Mouse (Mus musculus): Measurements from ENCODE around the gene Tmem33.
A peak's percentile ranks its signal among the peaks of the same experiment; 100 is the strongest.

Gene Tmem33

DNA sequence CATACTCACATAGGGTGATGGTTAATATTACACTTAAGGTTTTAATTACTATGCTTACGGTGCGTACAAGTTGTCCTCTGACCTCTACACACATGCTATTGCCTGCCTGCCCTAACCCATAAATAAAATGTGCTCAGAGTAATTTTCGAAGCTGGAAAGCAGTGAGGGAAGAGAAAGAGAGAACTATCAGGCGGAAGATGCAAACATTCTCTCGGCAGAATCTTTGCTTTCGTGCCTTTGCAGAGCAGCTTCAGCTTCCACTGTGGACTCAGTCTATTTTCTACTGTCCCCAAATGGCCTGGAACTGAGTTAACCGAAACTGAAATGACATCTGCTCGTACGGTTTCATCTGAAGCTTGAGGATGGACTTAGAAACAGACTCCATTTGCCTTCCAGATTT is 1.9 kb upstream of the Tmem33 start:
- DNase-seq (ENCODE audit: low spot score): no peak

DNA sequence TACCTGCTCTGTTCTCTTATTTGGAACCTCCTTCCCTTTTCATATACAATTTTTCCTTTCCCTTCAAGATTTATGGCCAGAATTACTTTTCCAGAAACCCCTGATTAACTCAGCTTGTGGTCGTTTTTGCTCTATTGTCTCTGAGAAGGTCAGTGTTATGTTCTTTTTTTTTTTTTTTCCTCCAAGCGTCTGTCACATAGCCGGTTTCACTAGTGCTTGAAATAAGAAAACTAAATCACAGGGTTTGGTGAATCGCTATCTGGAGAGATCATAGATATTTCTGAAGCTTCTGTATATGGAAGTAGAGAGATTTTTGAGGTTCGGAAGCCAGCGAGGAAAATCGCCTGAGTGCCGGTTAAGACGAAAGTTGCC is 220 bp upstream of the Tmem33 start:
- DNase-seq (ENCODE audit: low spot score): no peak

DNA sequence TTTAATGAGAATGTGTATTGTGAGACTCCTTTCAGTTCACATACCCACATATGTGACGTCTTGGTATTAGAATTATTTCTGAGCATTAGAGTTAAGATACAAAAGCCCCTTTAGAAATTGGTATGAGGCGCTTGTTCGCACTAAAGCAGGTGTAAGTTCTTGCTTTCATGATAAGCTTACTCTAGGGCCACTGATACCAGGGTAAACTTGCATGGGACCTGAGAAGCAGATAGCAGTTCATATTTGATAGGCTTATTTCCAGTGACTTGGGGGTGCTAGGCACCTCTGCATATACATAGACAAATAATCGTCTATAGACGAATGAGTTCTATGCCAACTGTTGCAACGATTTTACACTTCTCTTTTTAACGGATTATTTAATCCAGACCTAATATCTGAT is 2.6 kb downstream of the Tmem33 start:
- DNase-seq (ENCODE audit: low spot score): no peak

DNA sequence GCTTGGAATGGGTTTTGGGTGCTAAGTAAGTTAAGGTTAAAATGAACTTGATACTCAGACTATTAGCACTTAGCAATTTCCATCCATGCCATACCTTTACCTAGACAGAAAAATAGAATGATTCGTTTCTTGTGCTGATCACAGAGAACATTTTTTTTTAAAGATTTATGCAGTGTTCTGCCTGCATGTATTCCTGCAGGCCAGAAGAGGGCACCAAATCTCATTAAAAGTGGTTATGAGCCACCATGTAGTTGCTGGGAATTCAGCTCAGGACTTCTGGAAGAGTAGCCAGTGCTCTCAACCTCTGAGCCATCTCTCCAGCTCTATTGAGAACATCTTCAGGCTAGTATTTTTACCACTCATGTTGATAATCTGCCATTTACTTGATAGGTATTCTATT is 5.7 kb downstream of the Tmem33 start:
- no peak for DNase-seq (ENCODE audit: low spot score)

DNA sequence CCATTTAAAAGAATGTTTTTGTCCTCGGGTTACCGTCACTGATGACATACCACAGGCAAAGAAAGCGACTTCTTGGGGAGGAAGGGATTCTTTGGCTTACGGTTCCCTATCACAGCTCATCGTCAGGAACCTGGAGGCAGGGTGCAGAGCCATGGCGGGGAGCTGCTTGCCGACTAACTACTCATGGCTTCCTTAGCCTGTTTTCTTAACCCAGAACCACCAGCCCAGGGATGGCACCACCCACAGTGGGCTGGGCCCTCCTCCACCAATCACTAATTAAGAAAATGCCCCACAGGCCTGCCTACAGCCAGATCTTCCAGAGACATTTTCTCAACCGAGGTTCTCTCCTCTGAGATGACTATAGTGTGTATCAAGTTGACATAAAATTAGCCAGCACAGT is 8.9 kb downstream of the Tmem33 start:
- DNase-seq (ENCODE audit: low spot score): no peak

DNA sequence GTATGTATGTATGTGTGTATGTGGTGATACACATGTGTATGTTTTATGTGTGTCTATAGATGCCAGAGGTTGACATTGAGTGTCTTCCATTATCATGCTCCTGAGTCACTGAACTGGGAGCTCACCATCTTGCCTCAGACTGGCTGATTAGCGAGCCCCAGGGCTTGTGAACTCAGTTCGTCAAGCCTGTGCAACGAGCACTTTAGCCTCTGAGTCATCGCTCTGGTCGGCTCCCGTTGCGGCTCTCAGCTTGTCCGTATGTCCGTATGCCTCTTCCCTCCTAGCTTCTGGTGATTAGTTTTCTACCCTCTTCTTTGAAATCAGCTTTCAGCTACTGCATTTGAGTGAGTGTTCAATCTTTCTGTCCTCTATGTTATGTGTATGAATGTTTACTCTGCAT is 19.0 kb downstream of the Tmem33 start:
- DNase-seq (ENCODE audit: low spot score): no peak

DNA sequence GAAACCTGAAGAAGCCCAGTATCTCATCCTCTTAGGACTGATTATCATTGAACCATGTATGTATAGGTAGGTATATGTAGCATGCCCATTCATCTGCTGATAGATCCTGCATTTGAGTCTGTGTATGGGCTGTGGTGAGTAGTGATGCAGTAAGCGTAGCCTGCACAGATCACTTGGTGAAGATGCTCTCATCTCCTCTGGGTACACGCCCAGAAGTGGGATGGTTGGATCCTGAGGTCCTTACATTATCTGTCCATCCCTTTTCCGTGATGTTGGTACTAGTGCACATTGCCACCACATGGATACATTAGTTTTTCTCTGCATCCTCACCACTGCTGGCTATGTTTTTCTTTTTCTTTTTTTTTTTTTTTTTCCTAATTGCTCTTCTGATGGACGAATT is 19.5 kb downstream of the Tmem33 start:
- no peak for DNase-seq (ENCODE audit: low spot score)

DNA sequence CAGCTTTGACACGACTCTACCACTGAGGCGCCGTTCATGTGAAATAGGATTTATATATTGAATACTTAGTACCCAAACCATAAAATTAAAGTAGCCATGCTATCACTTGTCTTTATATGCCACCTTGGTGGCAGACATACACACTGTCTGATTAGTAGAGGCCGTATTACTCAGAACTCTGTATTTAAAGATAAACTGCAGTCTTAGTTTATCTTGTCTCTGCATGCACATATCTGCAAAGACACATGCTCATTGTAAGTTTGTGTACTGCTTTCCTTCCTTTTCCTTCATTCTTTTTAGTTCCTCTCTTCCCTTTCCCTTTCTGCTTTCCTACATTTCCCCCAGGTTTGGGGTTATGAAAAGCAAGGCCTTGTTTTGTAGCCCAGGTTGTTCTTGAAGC is 20.0 kb downstream of the Tmem33 start:
- DNase-seq (ENCODE audit: low spot score): no peak

DNA sequence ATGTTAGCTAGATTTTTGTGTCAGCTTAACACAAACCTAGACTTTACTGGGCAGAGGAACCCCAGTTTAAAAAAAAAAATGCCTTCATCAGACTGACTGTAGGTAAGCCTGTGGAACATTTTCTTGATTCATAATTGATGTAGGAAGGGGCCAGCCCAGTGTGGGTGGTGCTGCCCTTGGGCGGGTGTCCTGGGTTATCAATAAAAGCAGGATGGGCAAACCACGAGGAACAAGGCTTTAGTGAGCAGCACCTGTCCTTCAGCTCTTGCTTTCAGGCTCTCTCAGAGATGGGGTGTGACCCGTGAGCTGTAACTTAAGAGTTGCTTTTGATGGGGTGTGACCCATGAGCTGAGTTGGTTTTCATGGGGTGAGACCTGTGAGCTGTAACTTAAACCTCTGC is 34.7 kb downstream of the Tmem33 start:
- DNase-seq (ENCODE audit: low spot score): no peak

DNA sequence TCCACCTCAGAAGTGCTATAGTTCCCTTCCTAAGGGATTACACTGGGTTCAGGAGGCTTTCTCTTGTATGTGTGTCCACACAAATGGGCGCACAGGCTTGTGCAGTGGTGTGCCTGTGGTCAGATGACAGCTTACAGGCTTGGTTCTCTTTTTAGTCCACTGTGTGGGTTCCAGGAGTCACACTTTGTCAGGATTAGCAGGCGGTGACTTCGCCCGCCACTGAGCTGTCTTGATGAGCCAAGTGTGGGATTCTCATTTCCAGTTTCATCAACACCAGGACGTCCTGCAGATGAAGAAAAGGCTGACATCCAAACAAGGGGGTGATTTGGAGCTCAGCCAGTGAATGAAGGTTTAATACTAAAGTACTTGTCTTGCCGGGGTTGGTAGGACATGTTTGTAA is 35.3 kb downstream of the Tmem33 start:
- DNase-seq (ENCODE audit: low spot score): no peak

DNA sequence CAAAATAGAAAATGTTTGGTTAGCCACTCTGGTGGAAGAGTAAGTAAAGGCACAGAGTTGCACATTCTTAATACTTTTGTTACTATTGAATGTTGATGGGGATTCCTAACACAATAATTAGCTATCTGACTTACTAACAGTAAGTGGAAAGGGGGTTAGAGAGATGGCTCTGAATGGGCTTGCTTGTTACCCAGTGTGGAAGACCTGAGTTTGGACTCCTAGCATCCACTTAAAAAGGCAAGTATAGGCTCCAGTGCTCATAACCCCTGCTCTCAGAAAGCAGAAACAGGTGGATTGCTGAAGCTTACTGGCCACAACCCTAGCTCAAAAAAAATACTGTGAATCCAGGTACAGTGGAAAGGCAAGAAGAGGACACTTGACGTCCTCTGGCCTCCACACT is 35.8 kb downstream of the Tmem33 start:
- DNase-seq (ENCODE audit: low spot score): no peak

DNA sequence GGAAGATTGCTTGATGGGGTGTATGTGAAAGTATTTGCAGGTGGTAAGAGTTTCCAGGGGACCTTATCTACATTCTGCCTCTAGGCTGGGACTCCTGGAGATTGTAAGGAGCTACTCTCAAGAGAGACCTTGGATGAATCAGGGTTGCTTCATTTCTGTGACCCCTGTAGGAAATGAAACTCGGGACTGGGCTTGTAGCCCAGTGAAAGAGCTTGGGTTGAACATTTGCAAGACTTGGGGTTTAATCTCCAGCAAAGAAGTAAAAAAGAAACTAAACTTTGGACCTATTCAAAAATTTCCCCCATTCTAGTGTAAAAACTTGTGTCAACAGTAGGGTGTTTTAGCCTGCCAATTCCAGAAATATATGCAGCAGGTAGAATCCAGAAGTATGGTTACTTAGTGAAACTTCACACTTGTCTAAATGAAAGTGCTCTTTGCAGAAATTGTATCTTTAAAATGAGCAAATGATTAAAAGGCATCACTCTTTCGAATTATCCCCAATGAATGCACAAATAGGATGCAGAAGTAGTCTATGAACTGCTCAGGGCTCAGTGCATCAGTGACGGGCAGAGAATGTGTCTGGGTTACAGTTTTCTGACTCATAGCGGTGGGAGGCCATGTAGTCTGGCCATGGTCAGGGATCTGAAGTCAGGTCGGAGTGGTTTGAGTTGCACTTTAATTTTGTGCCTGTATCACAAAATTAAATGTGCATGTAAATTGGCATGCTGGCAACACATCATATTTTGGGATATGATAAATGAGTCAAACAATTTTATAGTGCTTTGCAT is 36.9 kb downstream of the Tmem33 start:
- DNase-seq (ENCODE audit: low spot score): no peak

DNA sequence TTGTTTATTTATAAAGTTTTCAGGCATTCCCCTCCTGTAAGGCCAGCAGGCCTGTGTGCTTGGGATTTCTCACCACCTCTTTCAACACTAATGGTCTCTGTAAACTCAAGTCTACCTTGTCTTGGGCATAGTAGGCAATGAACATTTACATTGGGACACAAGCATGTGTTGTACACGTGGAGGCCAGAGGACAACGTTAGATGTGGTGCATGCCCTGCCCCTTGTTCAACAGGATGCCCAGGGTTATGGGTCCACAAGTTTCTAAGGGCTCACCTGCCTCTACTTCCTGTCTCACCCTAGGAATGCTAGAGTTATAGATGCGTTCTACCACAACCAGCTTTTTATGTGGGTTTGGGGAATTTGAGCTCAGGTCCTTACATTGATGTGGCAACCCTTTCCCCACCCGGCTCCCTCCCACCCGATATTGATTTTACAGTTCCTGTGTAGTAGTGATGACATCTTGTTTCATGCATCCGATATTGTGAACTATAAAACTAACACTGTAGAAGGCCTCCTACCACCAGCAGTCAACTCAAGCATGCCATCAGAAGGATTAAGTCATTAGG is 39.6 kb downstream of the Tmem33 start:
- DNase-seq (ENCODE audit: low spot score): no peak

DNA sequence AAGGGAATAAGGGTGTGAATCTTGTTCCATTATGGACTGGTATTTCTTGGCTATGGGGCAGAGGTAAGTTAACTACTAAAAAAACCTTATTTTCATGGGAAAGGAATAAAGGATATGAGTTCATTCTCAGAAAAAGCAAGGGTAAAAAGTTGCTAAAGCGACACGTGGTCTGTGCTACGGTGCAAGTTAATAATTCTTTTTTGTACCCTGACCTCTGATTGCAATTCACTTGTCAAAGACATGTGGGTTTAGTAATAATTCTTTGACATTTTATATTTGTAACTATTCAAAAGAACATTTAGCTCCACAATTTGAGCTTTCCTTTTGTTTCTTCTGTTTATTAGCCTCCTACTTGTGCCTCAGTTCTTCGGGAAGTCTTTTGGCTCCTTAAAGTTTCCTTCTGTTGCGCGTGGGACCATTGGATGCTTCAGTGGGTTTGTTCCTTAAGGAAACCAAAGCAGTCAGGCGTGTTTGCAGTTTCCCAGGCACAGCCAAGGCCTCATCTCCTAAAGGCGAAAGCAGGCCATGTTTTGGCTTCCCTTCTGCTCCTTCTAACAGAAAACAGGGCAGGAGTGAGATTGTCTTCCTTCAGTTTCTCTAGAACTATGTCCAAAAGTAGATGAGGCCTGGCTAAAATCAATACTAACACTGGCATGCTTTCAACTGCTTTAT is 40.7 kb downstream of the Tmem33 start:
- no peak for DNase-seq (ENCODE audit: low spot score)

DNA sequence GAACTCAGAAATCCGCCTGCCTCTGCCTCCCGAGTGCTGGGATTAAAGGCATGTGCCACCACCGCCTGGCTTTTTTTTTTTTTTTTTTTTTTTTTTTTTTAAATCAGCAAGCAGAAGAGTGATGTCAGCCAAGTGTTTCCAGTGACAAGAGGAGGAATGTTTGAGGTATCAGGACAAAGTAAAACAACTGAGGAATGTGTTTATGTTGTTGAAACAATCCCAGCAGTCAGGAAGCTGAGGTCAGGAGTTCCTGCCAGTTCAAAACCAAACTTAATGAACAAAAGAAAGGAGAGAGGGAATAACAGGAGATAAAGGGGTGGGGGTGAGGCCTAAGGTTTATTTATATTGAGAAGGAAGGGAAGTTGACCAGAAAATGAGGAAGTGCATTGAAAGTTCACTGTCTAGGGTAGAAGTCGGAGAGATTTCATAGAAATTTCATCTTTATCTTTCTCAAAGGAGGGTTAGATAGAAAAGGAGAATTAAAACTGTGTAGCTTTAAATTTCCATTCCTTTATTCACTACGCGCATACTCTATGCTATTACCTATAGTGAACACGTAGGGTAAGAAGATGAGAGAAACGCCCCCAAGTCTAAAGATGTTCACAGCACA is 41.5 kb downstream of the Tmem33 start:
- DNase-seq (ENCODE audit: low spot score): no peak

DNA sequence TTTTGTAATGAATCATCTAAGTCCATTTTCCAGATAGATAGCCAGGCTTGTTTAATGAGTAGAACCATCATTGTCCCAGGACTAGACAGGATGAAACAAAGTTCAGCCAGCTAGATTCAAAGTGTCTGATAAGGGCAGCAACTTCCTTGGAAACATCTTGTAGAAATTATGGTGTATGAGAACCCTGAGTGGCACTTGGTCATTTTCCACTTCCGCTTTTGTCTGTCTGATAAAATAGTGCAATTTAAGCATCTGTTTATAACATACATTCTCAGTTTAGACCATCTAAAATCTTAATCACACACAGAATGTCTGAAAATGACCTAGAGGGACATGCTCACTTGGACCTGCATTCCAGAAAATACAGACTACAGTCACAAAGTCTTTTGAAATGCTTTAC is 43.5 kb downstream of the Tmem33 start:
- no peak for DNase-seq (ENCODE audit: low spot score)

DNA sequence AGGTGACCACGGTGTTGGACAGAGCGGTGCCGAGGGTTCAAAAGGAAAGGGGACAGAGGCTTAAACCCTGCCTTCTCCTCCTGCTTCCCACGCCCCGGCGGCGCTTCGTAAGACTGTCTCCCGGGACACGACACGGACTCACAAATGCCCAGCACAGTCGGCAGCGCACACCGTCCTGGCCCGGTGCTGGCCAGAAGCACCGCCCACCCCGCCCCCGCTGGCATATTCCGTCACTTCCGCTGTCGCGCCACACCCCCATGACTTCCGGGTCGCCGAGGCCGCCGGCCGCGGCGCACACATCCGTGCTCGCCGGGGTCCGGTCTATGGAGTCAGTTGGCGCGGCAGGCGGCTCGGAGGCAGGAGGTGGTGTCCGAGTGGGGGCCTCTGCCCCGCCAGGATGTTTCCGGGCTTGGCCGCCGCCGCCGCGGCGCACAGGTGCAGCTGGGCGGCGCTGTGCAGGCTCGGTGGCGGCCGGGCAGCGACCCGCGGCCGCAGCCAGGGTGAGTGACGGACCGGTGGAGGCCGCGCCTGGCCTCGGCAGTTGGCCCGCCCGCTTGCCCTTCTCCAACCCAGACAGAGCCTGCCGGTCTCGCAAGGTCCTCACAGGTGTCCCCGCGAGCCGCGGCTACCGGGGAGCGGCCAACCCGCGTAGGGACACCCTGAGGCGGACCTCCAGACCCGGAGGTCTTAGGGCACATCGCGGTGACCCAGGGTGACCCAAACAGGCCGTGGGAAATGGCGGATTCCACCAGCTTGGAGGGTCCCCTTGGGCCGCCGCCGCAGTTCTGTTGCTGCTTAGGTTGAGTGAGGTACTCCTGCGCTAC is 46.5 kb downstream of the Tmem33 start, which contains the start of gene Slc30a9:
Gene Slc30a9, plus strand, starts transcription at position 258 of the 824 bp plus-strand sequence.
- DNase-seq (ENCODE audit: low spot score): peak; percentile 92

DNA sequence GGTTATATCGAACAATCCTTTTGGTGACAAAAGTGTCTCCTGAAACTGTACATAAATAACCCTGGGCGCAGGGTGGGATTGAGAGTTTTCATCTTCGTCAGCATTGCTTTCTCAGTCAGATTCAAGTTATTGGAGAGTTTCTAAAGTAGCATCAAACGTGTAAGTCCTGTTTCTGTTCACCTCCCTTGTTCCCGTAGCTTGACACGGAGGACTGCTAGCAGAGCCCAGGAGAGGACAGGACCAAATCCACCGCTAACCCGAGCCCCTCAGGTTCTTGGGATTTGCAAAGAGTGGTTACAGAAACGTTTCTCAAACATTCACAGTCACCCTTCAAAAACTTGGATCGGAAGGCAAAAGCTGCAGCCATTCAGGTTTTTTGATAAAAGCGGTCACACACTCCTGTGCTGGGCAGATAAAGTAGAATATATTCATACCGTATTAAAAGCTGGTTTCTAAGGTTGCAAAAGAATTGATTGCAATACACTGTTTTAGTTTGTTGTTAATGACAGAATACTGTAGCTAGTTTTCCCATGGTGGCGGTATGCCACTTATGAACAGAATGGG is 47.4 kb downstream of the Tmem33 start:
- DNase-seq (ENCODE audit: low spot score): no peak

DNA sequence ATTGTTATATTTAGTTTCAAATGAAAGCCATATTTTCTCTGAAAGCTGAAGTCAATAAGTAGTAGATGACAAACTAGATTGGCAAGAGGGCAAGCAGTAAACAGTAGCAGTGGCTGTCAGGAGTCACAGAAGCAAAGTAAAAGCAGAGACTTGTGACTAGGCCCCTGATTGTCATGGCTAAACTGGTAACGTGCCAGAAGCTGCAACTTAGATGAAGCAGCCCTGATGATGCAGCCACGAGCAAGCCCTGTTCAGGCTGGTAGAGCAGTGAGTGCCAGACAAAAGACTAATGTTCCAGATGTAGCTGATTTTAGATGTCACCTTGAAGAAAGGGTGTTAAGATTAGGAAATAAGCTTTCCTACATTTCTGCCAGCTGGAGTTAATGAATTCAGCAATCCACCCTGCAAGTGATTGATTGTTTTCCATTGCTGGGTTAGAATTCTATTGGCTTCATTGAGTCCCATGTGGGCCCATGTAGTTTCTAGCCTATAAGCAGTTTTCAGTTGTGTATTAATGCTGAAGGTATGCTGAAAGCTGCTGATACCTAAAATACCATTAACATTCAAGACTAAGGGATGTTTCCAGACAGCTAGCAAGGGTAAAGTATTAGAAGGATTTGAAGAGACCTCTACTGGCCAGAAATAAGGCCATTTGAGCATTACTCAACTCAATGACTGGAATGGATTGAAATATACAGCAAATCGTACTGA is 51.6 kb downstream of the Tmem33 start:
- no peak for DNase-seq (ENCODE audit: low spot score)

DNA sequence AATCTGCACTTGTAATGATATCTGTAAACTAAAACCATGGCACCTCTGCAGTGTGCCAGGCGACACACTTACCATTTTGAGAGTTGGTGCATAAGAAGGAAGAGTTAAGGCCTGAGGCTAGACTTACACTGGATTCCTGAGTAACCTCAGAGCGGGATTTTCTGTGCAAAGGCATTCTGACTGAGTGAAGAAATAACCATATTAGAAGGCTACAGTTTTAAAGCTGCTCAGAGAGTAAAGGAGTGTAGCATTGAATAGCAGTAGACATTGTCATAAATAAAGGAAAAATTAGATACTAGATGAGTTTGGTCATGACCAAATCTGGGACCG is 52.1 kb downstream of the Tmem33 start:
- no peak for DNase-seq (ENCODE audit: low spot score)

DNA sequence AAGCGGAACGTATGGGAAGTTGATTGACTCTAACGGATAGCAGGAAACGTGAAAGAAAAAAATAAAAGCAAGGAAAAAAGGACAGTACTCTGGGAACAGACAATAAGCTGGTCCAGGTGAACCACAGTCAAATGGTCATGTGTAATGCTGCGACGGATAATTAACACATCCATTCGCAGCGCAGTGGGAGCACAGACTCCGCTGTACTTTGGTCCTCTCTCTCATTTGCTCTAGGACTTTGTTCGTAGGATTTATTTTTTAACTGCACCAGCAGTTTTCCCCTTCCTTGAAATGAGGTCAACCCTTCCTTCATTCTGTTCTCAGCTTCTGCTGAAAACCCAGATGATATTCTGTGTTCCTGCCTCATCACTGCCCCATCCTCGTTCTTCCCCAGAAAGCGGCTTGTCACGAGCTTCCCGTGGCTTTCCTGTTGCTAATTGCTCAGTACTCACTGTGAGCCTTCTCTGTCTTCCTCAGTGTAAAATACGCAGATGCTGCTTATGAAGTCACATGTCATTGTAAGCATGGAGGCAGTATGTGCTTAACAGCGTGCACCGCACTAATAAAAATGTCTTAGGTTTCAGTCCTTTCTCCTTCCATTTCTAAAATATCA is 61.4 kb downstream of the Tmem33 start:
- no peak for DNase-seq (ENCODE audit: low spot score)
